Mouse (Mus musculus) left cerebral cortex, adult 2 months (tissue): ENCODE measurements around the gene Tmem183a. TPM values are rescaled to one million over a fixed set of nuclear protein-coding genes. Genes with fewer than 3 reads are reported as not detected.

Experiments used
- DNase-seq, 2 experiments: peaks; one replicate each; pipeline ENCODE4 v3.0.0; 2021 to 2022; ENCODE audit warnings: low spot score in 2 of 2, mixed read lengths in 1 of 2; ENCODE audit errors: extremely low spot score in 1 of 2
- H3K27ac ChIP-seq: fragments of 200-600 bp; 2 replicates; pipeline ENCODE4 v1.8.1; 2022
- H3K4me3 ChIP-seq: fragments of 200-600 bp; 2 replicates; pipeline ENCODE4 v1.8.1; 2022
- CTCF ChIP-seq: fragments of 200-600 bp; IDR thresholded peaks from 2 replicates; pipeline ENCODE4 v1.8.1; 2022; ENCODE audit warnings: antibody characterized with exemption, mild to moderate bottlenecking, moderate library complexity
- intact Hi-C: fragments of 180-260 bp; cut with DNase I; formaldehyde crosslinking; loops from one replicate; pipeline ENCODE4 v1.15.1; 2025
- total RNA-seq, 2 experiments: library from RNA; stranded (reverse); gene quantifications; 2 replicates each; pipeline ENCODE4 v1.2.3; 2021

The Tmem183a gene
- total RNA-seq, 2 experiments from 2014 or later, result 57.2 to 70.8 TPM

- intact Hi-C loops, result no loop called here
- DNase-seq, result no peak
- Histone ChIP-seq H3K4me3 (no peak overlapping the region), H3K27ac (no peak overlapping the region)
- no peak for TF ChIP-seq CTCF
These were observed 51.0 kb downstream of the Tmem183a start for GRCm38 (mm10) chr1:134310729-134311128.

DNA sequence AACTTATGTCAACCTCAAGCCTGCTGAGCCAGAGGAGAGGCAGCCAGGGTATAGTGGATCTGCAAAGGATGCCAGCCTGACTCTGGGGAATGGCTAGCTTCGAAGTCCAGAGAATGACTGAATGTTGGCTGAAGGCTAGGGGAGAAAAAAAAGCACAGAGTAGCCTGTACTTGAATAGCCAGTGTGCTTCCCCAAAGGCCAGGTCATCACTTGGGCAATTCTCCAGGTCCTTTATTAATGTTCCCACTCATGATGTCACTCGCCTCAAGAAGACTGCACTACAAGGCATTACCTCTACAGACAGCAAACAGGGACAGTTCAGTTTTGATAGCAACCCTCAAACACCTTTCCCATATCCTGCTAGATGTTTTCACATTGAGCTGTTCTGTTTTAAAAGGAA is 51.5 kb downstream of the Tmem183a start:
- no peak for TF ChIP-seq CTCF
- no peak overlapping the region for H3K4me3 ChIP-seq
- DNase-seq, result no peak
- no peak overlapping the region for H3K27ac ChIP-seq
- intact Hi-C loops, result no loop called here

DNA sequence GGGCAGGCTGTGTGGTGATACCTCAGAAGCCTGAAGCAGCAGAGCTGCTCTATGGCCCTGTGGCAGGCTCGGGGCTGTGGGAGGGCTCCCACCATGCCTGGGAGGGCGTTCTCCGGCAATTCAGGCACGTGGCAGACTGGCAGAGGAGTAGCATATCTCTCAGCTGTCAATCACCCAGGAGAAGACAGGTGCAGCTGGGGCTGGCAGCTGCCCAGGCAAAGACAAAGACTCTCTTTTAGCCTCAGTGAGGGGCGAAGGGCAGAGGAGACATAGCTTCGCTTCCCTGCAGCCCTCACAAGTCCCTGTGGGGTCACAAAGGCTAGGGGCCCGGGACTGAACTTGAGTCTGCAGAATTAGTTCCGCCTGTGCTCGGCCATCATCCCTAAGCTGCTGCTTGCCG is 54.4 kb downstream of the Tmem183a start:
- no peak for DNase-seq
- TF ChIP-seq CTCF, result no peak
- Histone ChIP-seq H3K27ac (no peak overlapping the region), H3K4me3 (no peak overlapping the region)
- intact Hi-C loops, result no loop called here

DNA sequence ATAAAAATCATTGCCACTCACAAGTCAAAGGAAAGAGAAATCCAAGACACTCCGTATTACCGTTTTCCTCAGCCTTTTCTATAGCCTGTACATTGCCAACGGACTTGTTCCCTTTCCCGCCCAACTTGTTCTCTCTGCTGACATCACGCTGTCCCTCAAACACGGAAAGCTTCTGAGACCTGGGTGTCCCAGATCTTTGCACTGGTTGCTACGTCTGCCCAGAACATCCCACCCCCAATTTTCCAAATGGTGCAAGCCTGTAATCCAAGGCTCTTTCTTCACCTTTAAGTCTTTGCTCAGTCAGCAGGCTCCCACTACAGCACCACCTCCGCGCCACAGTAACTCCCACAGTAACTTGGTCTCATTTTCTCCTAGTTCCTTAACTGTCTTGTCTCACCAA is 56.8 kb downstream of the Tmem183a start:
- no peak for DNase-seq
- TF ChIP-seq CTCF, result no peak
- Histone ChIP-seq H3K4me3 (no peak overlapping the region), H3K27ac (peak overlapping the region; percentile 59; the same call in 1 of the 2 replicates)
- intact Hi-C loops, result loop anchor here (2.0 kb wide), 1 partner anchor 28 kb away; no protein-coding TSS in a partner anchor

GRCm38 (mm10) chr1:134302568-134303238 is 59.1 kb downstream of the Tmem183a start:
- DNase-seq, result no peak
- Histone ChIP-seq H3K4me3 (no peak overlapping the region), H3K27ac (peak overlapping the region; percentile 62)
- TF ChIP-seq CTCF, result no peak
- intact Hi-C loops, result no loop called here

DNA sequence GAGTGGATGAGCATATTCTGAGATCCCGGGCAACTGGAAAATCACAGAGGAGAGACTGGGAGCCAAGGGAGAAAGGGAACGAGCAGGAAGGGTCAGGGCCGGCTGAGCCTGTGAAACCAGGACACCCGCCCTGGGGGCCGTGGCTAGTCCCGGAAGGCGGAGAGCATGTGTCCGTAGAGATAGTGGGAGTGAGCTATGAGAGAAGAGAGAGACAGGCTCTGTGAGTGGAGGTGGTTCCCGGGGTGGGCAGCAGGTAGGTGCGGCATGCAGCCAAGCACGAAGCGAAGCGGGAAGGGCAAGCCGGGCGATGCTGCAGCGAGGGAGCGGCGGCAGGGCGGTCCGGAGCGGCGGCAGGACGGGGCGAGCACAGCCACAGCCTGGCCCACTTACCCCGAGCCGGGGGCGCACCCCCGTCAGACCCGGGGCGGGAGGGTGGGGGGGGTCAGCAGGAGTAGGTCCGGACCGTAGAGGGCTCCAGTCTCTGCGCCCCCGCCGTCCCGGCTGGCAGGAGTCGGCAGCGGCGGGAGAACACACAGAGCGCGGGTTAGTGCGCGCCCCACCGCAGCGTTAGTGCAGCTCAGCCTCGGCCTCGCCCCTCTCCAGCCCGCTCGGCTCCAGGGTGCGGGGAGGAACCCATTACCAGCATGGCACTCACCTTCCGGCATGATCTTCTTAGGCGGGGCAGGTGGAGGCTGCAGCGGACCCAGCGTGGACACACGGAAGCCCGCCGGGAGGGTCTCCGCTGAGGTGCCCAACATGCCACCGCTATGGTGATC is 63.0 kb downstream of the Tmem183a start:
- H3K4me3 ChIP-seq, result peak overlapping the region; percentile 42
- TF ChIP-seq CTCF, result no peak
- 0 out of 2 replicates have a peak overlapping the region, but pooled peaks have one; percentile 20 for H3K27ac ChIP-seq
- intact Hi-C loops, result no loop called here
- peak in 1 of 2 experiments; percentile 29 for DNase-seq

DNA sequence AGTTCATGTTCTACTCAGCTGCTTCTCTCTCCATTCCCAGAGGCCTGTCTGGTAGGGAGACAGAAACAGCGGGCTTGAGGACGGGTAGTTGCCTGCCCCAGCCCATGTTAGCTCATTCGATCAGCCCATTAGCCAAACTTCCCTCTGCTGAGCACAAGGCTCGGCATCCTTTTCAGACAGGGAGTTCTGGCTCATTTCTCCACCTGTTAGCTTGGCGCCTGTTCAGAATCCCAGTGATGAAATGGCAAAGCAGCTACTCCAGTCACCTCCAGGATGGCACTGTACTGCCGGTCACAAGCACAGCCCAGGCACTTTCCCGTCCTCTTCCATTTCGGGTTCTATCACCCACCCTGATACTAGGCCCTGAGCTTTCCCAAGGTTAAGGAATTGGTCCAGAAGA is 64.5 kb downstream of the Tmem183a start:
- no peak overlapping the region for H3K4me3 ChIP-seq
- TF ChIP-seq CTCF, result no peak
- intact Hi-C loops, result no loop called here
- H3K27ac ChIP-seq, result no peak overlapping the region
- no peak for DNase-seq

Other genes starting within 250 kb of the Tmem183a start
- 10 to 100 TPM; 14.0 TPM for gene Chil1, start 179.8 kb downstream of the Tmem183a start, total RNA-seq
- gene Mybph, start 168.5 kb downstream of the Tmem183a start, total RNA-seq, result under 1 TPM in 1 of 2 experiments, not detected in 1; 0.25 TPM
- gene Adora1, start 126.5 kb downstream of the Tmem183a start, total RNA-seq, result 100 to 1,000 TPM; 180 to 188 TPM
- gene Myog, start 72.0 kb downstream of the Tmem183a start, total RNA-seq, result not detected
- gene Ppfia4, start 29.1 kb downstream of the Tmem183a start, total RNA-seq, result 10 to 100 TPM; 50.7 to 50.8 TPM
- gene 4933406M09Rik, start 24.0 kb upstream of the Tmem183a start, total RNA-seq, result not detected
- 10 to 100 TPM; 20.3 to 23.3 TPM for gene Cyb5r1, start 43.6 kb upstream of the Tmem183a start, total RNA-seq
- gene Adipor1, start 53.4 kb upstream of the Tmem183a start, total RNA-seq, result 10 to 100 TPM; 55.9 to 58.2 TPM
- 10 to 100 TPM; 36.1 to 38.9 TPM for gene Klhl12, start 93.6 kb upstream of the Tmem183a start, total RNA-seq
- 10 to 100 TPM; 25.8 to 28.6 TPM for gene Rabif, start 132.7 kb upstream of the Tmem183a start, total RNA-seq
- not detected for gene Mgat4e, start 187.7 kb upstream of the Tmem183a start, total RNA-seq
- gene Kdm5b, start 198.2 kb upstream of the Tmem183a start, total RNA-seq, result 10 to 100 TPM; 70.5 to 71.0 TPM